Mouse (Mus musculus): ENCODE data around the gene Psmd4.
"Not testable (repeated sequence)": the region's sequence is repeated elsewhere in the genome, so short reads cannot be mapped to it uniquely, and the experiment has no call there.

The Psmd4 gene

DNA sequence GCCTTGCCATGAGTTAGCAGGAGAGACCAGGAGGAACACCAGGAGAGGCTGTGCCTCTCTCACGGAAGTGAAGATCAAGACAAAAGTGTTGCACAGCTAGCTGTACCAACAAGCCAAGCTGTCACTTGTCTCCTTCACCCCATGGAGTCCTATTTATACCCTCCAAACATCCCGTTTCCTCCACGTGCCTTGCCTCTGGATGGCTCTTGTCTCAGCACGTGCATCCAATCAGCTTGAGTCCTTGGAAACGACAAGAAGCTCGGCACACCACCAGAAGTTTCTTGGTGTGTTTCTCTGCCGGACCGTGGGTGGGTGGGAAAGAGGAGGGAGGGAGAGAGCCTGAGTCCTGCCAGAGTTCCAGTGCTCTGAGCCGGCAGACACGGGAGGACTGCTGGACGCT is 17.9 kb downstream of the Psmd4 start:
- DNase-seq (ENCODE audit: low spot score), result no peak

DNA sequence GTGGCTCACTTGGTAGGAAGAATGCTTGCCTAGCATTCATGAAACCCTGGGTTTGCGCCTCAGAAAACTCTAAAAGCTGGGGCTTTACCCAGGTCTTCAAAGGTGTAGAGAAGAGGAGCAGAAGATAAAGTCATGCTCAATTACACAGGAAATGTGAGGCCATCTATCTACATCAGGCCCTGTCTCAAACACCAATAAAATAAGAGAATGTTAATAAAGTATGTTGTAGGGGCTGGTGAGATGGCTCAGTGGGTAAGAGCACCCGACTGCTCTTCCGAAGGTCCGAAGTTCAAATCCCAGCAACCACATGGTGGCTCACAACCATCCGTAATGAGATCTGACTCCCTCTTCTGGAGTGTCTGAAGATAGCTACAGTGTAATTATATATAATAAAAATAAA is 21.5 kb downstream of the Psmd4 start:
- DNase-seq (ENCODE audit: low spot score), result not testable (repeated sequence)

DNA sequence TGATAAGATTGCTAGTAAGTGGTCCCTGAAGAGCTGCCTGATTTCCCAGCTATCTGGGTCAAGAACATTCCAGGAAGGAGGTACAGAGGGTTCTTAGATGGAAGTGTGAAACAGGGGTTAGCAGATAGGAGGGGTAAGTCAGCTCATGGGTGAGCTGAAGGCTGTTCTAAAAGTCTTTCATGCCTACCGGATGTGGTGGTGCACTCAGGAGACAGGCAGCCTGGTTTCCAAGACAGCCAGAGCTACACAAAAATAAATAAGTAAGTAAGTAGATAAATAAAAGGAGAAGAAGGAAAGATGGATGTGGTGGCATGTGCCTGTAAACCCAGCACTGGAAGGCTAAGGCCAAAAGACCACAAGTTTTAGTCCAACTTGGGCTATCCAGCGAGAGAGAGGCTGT is 23.7 kb downstream of the Psmd4 start:
- no peak for DNase-seq (ENCODE audit: low spot score)

DNA sequence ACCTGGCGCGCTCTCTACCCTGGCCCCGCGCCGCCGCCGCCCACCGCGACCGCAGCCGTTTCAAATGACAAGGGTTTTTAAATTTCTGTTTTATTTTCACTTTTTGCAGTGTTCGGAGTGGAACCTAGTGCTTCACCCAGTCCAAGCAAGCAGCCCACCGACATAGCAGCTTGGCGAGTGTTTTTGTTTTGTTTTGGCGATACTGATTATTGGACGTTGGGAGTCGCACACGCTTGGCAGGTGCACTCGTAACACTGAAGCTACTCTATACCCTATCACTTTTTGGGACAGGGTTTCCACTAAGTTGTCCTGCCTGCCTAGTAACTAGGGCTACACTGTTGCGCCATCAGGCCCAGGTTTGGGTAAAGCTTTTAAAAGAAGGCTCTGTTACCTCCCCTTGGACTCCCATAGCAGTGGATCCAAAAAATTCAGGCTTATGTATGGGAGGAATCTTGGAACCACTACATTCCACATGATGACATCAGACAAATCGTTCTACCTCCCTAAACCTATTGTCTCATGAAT is 25.8 kb downstream of the Psmd4 start:
- DNase-seq (ENCODE audit: low spot score), result no peak

DNA sequence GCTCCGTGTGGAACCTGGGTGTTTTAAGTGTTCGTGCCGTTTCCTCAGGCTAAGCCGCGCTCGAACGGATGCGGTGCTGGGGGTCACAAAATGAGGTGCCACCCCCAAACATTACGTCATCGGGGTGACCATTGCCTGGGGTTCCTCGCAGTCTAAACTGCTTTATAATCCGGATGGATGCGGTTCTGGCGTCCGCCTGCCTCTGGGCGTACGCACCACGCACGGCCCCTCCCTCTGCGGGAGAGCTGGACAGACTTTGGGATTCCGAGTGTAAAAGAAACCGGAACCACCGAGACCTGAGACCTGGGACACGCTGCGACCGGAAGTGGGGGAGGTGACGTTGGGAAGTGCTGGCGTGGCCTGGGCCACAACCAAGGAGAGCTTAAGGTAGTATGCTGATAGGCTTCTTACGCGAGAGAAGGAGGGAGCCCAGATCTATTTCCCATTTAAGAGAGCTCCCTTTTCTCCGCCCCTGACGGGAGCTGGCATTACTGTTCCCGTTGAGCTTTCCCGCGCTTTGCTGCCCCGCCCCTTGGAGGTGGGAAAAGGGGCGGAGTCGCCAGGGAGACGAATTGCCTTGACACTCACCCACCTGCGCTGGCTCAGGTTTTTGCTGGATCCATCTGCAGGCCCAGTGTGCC is 26.4 kb downstream of the Psmd4 start:
- DNase-seq (ENCODE audit: low spot score), result peak; percentile 95

DNA sequence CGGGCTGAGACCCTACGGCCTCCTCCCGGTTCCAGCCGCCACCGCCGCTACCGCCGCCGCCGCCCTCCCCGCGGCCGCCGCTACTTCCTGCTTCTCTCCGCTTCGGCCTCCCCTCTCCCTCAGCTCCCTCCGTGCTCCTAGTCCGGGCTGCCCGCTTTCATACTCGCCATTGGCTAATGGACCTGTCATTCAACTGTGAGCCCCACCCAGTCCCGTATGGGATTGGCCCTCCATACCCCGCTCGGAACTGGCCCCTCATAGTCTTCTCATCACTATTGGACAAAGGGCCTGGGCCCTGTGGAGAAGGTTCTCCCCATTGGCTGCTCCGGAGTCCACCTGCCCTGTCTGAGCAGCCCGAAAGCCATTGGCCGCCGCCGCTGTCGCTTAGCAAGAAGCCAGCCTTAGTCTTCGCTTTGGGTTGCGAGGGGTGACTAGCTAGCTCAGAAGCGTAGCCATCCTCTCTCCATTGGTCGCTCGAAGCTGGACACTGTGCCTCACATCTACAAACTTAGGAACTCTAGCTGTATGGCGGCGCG is 27.0 kb downstream of the Psmd4 start, which contains the start of gene Zfp687:
Gene Zfp687 (minus strand): TSS at position 112 of the 536 bp plus-strand sequence.
- DNase-seq (ENCODE audit: low spot score), result peak; percentile 100

DNA sequence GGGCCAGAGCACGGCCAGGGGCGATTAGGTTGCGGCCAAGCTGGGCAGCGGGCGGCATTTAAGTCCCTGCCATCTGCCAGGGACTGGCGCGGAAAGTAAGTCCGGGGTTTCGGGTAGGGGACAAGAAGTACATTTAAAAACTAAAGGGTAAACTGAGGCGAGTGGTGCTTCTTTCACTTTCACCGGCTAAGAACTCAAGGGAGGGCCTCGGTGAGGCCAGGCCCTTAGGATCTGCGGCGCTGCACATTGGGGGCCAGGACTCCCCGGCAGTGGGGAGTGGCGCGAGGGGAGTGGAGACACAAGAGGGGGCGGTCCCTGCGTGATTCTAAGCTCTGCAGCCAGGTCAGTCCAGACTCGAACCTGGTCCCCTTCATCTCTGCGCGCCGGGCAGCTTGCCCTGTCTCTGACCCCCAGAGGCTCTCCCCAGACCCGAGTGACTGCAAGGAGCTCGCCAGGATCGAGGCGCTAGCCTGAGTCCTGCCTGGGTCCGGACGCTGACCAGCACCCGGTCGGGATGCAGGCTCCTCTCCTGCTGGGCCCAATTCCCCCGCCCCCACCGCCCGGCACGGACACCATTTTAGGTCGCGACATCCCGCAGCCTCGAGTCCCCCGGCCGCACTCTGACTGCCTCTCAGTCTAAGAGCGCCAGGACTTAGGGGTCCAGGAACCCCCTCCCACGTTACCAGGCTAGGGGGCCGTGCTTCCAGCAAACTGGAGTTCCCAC is 27.8 kb downstream of the Psmd4 start:
- DNase-seq (ENCODE audit: low spot score), result peak; percentile 57

DNA sequence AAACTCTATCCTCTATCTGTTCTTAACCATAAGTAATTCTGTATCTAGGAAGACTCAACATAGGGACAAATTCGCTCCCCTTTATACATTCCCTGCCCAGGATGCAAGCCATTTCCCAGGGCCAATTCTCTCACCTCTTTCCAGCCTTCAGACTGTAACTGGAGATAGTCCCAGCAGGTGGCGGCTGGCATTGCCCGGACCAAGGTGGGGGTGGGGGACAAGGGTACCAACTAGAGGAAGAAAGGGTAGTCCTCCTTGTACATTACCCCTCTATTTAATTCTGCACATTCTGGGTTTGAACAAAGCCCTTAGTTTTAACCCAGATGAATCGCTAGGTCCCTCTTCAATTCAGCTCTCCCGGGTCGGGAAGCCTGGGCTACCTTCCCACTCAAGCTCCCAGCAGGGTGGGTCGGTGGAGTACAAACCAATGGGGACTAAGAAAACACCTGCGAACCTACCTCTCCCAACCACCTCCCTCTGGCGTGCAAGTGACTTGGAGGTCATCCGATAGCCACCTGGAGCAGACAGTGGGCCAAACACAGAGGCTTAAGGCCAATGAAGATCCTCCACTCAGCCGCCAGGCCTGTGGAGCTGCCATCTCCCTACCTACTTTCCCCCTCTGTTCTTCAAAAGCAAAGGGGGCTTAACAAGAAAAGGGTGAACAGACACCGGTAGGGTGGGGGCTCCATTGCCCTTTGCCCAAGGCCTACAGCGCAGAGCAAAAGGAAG is 28.6 kb downstream of the Psmd4 start:
- no peak for DNase-seq (ENCODE audit: low spot score)

DNA sequence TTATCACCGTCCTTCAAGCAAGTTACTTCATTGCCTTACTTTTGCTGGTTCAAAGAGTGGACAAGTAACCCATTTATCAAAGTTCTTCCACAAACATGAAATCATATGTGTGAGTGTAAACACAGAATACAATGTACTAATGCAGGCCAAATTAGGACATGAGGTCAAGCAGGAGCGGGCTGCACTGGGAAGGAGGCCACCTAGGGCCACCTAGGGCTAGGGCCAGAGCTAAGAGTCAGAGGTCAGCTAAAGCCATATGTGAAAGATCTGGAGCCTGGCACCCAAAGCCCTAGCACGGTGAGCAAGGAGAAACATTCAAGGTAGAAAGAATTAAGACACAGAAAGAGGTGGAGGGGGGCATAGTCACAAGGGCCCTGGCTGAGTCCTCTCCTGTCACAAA is 29.4 kb downstream of the Psmd4 start:
- DNase-seq (ENCODE audit: low spot score), result no peak

DNA sequence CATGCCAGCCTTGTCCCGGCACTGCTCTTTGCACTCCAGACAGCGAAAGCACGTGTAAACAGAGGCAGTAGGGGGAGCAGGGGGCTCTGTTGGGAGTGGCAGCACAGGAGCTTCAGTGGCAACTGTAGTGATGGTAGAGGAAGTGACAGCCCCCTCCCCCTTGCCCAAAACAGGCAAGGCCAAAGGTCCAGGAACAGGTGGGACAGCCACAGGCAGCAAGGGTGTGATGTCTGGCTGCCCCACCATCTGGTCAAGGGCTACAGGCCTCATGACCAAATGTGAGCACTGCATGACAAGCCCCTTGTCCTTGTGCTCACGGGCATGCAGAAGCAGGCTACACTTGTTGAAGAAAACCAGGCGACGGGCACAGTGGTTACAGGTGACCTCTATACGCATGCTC is 32.0 kb downstream of the Psmd4 start:
- DNase-seq (ENCODE audit: low spot score), result no peak

DNA sequence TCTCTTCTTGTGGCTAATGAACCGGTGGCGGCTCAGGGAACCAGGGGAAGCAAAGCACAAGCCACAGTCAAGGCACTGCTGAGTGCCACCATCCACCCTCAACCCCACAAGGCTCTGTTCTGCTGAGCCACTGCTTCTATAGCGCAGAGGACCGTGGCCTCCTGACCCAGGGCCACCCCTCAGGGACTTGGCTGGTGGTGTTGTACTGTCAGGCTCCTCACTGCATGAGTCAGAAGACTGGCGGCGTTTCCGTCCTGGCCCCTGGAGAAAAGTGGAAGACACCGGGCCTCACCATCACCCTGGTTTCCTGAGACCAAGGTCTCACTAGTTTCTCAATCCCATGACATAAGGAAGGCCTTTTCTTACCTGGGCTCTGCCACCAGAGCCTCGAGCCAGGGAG is 34.7 kb downstream of the Psmd4 start:
- DNase-seq (ENCODE audit: low spot score), result no peak

DNA sequence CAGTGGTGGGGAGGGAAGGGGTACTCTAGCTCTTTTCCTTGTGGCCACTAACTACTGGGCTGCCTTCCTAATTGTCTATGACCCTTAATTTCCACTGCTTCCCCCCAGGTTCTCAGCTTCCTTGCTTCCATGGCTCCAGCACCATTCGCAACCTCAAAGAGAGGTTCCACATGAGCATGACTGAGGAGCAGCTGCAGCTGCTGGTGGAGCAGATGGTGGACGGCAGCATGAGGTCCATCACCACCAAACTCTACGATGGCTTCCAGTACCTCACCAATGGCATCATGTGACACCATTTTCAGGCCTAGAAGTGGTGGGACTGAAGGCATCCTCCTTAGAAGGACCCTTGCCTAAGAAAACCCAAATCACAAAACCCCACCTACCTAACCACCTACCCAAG is 36.8 kb downstream of the Psmd4 start:
- no peak for DNase-seq (ENCODE audit: low spot score)

DNA sequence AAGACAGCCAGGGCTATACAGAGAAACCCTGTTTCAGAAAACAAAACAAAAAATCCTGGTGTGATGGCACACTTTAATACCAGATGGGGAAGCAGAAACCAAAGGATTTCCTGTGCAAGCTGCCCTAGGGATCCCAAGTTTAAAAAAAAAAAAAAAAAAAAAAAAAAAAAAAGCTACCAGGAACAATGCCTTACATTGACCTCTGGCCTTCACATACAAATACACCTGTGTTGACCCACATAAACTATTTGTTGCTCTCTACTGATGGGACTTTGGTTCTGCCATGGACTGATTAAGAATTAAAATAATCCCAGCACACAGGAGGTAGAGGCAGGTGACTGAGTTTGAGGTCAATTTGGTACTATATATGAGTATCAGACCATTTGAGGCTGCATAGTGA is 39.1 kb downstream of the Psmd4 start:
- no peak for DNase-seq (ENCODE audit: low spot score)

DNA sequence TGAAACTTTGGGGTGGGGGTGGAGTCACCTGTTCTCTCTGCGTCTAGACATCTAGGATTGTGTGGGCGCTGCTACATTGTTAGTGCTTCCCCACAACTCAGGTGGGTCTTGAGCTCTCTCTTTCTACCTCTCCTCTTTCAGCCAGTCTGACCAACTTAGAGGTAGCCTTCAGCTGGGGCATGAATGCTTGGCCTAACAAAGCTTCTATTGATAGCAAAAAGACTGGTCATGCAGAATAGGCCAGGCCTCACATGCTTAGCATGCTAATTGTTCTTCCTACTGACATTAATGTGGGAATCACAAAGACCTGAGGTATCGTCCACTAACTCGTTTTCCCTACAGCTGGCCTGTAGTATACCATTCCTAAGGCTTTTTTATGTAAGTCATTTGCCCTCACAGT is 39.8 kb downstream of the Psmd4 start:
- DNase-seq (ENCODE audit: low spot score), result no peak

DNA sequence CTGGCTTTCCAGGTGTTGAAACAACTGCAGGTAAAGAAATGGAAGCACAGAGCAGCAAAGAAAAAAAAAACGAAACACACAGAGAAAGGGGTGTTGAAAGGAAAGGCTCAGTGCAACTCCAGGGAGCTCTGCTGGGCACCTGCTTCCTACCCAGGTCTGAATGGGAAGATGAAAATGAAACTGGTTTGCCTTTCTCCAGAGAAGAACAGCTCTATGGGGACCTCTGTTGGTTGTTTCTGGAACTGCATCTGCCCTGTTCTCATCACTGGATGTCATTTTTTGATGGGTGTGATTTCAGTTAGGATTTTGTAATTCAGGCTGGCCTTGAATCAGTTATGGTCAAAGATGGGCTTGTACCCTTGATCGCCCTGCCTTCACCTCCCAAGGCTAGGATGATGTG is 45.5 kb downstream of the Psmd4 start:
- peak; percentile 88 for DNase-seq (ENCODE audit: low spot score)

DNA sequence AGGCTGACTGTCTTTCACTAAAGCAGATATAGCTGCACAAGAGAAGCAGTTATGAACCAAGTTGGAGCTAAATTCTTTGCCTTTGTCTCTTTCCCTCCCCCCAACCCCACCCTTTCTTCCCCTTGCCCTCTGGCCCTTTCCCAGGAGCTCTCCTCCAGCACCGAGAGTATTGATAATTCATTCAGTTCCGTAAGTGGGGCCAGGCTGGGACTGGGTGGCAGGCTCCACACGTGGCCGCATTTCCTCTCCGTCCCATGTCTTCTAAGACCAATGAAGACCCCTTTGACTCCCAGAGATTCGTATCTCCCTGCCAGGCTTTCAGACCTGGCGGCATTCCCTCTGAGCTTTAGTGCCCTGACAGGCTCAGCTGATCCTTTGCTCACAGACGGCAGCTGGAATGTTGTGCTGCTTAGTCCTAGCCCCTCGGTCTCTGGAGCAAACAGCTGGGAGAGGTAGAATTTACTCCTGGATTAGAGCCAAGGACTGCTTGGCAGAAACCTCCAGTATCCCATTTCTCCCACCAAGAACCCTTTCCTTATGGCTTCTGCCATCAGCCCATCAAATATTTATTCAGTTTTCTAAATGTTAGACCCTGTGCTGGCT is 53.2 kb downstream of the Psmd4 start:
- no peak for DNase-seq (ENCODE audit: low spot score)

DNA sequence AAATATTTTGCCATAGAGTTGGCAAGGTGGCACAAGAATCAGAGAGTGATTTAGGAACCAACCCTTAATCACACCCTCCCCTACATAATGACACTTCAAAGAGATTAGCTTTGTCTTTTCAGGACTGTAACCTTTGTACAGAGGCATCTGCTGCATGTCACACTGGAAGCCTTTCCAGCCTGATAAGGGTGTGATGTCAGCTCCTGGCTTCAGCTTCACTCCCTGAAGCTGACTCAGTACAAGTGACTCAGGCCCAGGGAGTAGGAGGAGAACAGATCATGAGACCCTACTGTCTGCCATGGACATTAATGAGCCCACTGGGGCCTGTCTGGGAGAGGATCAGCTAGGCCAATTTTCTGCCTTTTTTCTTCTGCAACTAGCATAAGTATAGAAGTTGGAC is 54.8 kb downstream of the Psmd4 start:
- peak; percentile 79 for DNase-seq (ENCODE audit: low spot score)

DNA sequence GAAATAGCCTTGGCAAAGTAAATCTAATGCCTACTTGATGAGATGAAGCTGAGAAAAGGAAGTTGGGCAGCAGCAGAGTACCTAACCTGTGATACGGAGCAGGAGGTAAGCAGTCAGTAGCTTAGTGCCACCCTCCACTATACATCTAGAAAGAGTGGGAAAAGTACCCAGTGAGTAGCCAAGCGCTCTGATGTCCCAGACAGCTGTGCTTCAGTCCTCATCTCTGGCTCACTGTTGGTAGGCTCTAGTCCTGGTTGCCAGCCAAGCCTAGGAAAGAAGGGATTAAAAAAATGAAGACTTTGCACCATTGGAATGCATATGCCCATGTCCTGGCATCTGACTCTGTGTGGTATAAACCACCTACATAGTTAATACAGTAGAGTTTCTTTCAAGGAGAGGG is 56.9 kb downstream of the Psmd4 start:
- DNase-seq (ENCODE audit: low spot score), result no peak

DNA sequence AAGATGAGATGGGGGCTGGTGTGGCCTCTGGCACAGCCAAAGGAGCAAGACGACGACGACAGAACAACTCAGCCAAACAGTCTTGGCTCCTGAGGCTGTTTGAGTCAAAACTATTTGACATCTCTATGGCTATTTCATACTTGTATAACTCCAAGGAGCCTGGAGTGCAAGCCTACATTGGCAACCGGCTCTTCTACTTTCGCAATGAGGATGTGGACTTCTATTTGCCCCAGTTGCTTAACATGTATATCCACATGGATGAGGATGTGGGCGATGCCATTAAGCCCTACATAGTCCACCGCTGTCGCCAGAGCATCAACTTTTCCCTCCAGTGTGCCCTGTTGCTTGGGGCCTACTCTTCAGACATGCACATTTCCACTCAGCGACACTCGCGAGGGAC is 58.1 kb downstream of the Psmd4 start:
- no peak for DNase-seq (ENCODE audit: low spot score)

Data from urinary bladder, postnatal 14 days (tissue).